Mouse (Mus musculus): ENCODE data around the gene Hnrnpll.
A peak's percentile ranks its signal among the peaks of the same experiment; 100 is the strongest.
"Not testable (repeated sequence)": the region's sequence is repeated elsewhere in the genome, so short reads cannot be mapped to it uniquely, and the experiment has no call there.

The Hnrnpll gene

DNA sequence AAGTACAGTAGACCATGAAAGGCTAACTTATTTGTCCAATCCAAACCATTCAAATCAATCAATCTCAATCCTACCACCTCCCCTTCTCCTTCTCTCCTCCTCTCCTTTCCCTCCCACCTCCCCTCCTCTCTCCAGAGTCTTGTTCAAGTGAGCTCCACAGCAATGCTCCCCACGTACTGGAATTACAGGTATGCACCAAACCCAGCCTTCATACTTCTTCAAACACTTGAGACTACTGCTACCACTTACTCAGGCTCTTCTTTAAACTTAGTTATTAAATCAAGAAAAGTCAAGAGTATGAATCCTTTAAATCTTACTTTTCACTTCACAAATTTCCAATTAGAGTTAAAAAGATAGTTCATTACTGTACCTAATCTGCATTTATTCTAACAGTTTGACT lies 3.6 kb downstream of the Hnrnpll start:
- DNase-seq = no peak

DNA sequence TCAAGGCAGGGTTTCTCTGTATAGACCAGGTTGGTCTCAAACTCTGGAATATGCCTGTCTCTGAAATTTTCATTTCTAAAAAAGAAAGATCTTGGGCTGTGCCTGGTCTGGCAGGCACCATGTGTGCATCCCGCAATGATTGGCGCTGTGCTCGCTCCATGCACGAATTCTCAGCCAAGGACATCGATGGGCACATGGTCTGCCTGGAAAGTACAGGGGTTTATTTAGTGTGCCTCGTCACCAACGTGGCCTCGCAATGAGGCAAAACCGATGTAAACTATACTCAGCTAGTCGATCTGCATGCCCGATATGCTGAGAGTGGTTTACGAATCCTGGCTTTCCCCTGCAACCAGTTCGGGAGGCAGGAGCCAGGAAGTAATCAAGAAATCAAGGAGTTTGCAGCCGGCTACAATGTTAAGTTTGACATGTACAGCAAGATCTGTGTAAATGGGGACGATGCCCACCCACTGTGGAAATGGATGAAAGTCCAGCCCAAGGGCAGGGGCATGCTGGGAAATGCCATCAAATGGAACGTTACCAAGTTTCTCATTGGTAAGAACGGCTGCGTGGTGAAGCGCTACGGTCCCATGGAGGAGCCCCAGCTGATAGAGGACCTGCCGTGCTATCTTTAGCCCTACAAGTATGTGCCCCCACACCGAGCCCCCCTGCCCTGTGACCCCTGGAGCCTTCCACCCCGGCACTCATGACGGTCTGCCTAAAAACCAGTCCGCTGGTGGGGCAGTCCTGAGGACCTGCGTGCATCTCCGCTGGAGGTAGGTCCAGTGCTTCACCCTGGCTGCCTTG lies 8.0 kb downstream of the Hnrnpll start:
- no peak for DNase-seq

DNA sequence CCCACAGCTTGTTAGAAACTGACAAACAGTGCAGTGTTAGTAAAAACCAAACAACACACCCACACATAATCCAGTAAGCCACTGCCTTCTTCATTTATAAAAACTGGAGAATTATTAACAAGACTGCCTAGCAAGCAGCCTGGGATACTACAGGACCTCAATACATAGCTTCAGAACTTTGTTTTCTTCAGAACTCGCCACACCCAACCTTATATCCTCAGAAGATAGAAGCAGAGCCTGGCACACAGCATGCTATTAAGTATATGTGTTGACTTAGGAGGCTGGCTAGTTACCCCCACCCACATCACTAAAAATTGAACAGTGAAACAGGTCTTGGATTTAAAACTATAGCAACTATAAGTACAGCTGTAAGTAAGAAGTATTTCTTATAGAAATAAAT lies 10.5 kb downstream of the Hnrnpll start:
- DNase-seq = no peak

DNA sequence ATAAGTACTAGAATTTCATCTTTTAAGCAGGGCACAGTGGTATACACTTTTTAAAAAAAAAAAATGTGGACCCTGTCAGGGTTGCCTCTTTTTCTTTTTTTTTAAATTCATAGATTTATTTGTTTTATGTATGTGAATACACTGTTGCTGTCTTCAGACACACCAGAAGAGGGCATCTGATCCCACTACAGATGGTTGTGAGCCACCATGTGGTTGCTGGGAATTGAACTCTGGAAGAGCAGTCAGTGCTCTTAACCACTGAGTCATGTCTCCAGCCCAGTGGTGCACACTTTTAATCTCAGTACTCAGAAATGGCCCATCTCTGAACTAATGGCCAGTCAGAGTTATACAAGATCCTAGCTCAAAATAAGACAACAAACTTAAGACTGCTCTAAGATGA lies 12.8 kb downstream of the Hnrnpll start:
- not testable (repeated sequence) for DNase-seq

DNA sequence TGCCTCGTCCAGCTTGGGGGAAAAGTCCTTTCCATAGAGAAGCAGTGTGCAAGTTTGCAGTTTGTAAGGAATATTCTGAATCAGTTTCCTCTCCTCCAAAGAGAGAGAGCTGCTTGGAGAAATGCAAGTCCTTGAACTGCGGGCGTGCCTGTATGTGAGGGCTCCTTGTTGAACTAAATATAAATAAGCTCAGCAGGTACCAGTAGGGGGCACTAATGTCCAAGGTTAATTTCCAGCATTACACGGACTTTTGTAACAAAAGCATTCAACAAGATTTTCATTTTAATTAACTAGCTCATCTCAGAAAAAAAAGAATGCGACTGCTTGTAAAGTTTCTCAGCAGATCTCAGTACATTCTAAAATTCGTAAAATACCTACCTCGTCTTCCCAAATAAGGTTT lies 13.9 kb downstream of the Hnrnpll start:
- peak; percentile 50 to 88 for DNase-seq

DNA sequence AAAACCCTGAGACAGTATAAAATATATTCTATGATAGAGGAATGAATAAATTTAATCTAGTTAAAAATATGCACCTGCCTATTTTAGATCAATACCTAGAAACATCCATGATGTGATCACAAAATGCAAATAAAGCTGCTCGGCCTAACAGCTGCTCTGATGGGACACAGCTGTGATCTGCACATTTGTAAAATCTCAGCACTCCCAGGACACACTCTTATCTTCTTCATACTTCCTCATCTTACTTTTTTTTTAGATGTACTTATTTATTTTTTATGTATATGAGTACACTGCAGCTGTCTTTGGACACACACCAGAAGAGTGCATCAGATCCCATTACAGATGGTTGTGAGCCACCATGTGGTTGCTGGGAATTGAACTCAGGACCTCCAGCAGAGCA lies 20.4 kb downstream of the Hnrnpll start:
- no peak for DNase-seq

DNA sequence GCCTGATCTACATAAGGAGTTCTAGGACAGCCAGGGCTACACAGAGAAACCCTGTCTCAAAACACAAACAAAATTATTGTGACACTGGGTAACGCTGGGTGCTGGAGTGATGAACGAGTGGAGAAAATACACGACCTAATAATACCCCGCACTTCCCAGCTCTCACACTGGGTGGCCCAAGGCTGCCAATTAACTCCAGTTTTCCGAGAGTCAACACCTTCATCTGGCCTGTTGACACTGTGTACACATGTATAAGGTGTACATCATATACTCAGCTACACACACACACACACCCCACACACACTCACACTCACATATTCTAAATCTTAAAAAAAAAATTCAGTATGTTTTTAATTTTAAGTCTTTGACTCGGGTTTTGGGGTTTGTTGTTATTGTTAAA lies 33.5 kb downstream of the Hnrnpll start:
- DNase-seq = no peak

DNA sequence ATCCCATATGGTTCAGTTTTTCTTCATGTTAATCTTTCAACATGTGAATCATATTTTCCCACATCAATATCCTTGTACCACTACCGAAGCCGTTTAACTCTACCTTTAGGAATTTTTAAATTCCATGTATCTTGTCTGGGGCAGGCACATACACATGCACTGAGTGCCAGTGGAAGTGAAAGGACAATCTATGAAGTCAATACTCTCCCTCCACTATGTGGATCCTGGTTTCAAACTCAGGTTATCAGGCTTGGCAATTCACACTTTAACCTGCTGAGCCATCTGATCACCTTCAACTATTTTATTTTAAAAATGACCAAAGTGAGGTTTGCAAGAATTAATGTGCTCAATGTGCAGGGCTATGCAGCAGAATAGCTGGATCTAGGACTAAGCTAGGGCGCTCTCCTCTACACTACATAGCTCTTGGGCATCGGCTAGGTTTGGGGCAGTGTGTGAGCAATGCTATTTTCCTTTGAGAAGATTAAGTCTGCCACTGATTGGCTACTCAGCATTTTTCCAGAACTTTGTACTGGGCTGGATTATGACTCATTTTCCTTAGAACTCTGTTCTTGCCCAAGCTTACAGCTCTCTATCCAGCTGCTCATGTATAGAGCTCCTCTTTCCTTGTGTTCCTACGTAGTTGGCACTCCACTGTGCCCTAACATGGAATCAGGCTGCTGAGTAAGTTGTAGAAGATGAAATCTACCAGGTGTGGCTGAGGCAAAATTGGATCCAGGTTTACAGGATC lies 35.8 kb downstream of the Hnrnpll start:
- DNase-seq = no peak

DNA sequence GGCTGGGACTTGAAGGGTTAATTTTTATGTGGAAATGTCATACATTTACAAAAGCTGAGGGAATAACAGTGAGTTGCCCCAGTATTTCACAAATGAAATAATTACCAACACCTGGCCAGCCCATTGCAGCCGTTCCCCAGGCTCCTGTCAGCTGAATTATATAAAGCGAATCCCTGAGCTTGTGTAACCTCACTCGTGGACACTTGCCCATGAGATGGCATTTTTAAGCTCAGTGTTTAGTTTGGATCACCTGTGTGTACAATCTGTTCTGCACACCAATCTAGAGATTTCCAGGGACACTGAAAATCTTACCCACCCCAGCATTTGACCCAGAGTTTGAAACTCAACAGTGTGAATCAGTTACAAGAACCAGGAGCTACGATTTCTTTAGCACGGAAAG lies 40.0 kb downstream of the Hnrnpll start:
- no peak for DNase-seq

DNA sequence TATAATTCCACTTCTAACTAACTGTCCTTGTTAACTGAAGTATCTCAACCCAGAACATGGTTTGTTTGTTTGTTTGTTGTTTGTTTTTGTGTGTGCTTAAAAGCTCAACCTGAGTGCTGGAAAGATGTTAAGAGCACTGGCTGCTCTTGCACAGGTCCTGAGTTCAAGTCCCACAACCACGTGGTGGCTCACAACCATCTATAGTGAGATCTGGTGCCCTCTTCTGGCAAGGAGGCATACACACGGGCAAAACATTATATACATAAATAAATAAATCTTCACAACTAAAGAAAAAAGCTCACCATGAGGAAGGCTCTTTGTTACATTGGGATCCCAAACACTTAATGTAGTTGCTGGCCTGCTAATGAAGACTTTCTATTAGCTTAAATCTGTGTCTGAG lies 41.6 kb downstream of the Hnrnpll start:
- DNase-seq = no peak

DNA sequence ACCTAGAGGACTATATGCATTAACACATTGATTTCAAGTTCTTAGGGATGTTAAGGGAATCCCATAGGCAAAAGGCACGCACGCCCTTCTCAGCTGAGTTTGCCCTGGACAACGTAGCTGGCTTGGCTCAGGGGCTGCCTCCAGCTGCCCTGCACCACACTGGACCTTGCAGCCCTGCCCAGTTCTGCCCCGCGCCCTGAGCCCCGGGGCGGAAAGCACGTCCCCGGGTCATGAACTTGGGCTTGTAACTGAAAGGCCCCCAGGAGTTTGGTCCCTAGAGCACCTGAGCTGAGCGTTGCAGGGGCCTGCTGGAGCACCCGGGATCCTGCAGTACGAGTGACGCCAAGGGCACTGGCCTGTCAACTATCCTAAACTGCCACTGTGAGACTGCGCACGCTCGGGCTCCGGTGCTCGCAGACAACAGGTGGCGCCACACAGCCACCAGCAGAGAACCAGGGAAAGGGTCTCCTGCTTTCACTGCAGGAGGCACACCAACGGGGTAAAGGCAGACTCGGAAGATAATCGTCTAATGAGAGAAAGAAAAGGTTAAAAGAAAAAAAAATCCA lies 43.1 kb downstream of the Hnrnpll start:
- DNase-seq = peak; percentile 35 to 56

DNA sequence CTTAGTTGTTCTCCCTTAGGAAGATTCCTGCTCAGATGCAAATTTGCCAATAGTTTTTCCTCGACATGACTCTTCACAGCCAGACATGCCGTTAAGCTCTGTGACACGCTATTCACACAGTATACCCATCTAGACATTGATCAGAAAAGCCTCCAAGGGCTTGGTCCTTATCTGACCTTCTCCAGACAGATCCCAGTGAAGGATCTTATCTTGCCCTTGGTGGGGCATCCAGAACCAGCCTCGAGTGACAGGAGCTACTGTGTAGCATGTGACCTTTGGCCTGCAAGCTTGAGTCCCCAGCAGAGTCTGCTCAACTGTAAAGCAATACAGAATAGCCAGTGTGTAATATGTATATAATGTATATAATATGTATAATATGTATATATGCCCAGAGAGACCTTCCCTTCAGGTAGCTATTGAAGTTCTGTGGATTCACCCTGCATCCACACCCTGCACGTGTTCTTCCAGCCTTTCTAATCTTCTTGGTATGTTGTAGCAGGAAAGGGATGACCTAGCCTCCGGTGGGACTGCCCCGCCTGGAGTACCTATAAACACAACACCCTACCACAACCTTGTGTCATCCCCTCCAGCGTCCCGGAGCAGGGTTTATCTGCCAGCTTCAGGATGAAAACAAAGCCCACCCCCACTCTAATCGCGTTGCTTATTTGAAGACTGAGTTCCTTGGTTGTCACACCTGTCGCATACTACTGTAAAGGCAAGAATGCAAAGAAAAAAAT lies 43.7 kb downstream of the Hnrnpll start:
- DNase-seq = no peak

DNA sequence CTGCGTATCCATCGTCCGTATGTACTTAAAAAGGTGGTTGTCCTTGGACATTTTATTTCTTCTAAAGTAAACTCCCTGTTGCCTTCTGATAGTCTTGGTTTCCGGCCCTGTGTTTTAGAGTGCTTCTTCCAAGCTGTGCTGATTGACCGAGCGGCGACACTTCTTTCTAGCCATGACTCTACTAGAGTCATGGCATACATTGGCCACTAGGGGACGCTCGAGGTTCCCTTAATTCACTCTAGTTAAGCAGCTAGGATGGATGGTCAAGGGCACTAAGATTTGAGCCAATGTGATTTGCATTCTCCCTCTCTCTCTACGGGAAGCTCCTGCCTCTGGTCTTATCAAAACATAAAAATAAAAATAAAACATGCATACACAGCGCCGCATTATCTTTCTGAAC lies 44.7 kb downstream of the Hnrnpll start:
- peak; percentile 57 to 76 for DNase-seq

DNA sequence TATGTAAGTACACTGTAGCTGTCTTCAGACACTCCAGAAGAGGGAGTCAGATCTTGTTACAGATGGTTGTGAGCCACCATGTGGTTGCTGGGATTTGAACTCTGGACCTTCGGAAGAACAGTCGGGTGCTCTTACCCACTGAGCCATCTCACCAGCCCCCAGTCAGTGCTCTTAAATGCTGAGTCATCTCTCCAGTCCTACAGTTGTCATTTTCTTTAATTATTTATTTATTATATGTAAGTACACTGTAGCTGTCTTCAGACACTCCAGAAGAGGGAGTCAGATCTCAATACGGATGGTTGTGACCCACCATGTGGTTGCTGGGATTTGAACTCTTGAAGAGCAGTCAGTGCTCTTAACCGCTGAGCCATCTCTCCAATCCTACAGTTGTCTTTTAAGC lies 45.7 kb downstream of the Hnrnpll start:
- DNase-seq = not testable (repeated sequence)

DNA sequence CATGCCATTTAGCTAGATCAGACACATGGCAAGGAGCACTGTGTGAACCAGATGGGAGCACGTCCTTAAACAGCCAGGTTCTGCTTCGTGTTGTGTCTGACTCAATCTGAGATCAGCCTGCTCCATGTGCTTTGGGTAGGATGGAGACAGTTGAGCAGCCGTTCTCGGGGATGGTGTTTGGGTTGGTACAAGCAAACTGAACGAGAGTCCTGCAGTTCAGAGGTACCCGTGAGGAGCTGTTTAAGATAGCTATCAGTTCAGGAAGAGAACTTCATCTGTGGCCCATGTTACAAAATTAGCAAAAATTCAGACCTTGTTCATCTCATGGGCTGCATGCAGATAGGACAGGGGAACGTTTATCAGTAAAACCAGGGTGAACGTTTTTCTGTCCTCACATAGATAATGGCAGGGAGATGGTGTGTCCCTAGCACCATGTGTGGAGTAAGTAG lies 47.7 kb downstream of the Hnrnpll start:
- DNase-seq = no peak

DNA sequence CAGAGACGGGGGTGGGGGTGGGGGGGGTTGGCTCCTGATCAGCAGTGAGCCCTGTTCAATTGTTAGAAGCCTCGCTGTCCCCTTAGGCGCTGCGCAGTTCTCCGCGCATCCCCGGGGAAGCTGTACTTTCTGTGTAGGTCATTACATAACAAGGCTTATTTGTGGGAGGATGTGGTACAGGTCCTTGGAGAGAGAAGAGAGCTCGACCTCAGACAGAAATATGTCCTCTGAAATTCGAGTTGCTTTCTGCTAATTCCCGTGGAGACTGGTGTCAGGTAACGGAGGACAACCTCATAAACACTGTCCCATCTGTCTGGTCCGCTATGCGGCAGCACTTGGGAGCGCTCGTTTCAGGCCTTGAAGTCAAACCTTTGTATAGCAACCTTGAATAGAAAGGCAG lies 52.2 kb downstream of the Hnrnpll start:
- no peak for DNase-seq

DNA sequence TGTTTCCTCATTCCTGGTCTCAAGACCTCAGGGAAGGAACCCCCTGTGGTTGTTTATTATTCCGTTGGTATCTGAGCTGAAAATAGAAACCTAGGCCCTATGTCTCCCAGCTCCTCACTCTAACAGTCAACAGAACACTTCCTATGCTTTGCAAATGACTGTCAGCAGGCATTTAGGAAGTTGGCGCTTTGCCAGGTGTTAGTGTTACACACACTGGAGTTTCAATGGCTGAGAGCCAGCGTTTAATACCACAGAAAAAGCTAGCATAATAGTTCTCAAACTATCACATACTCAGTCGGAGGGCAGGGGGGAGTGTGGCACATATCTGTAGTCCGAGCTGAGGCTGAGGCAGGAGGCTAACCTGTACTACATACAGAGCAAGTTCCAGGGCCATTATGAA lies 53.3 kb downstream of the Hnrnpll start:
- peak; percentile 73 to 83 for DNase-seq

DNA sequence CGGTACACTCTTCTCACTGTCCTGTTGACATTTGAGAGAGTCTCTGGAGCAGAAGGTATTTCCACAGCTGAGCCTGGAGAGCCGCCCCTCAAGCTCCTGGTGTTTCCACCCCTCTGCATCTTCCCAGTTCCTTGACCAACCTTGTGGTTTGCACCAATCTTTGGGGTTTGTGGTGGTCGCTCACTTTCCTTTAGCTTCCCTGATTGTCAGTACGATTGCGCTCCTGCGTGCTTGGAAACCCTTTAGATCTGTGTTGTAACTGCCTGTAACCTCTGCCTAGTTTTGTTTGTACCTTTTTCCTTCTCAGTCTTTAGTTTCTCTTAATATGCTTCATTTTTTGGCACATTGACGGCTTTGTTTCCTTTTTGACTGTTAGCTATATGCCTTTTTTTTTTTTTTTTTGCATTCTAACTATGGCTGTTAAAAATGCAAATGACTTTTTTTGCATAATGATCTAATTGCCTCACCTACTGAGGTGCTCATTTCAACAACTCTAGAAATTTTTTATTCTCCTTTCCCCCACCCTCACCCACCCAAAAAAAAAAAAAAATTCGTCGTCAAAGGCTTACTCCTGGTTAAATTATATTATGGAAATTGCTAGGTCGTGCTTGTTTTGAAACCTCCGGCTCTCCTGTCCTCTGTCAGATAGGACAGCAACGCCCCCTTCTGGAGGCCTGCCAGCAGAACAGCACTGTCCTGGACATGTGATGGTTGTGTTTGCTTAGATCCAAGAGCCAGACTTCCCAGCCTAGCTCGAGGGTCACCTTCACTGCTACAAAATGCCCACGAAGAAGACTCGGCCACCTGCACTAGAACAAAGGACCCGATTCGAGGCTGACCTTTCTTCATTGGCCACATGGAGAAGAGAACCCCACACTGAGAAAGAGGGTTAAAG lies 57.5 kb downstream of the Hnrnpll start:
- peak; percentile 85 to 86 for DNase-seq

DNA sequence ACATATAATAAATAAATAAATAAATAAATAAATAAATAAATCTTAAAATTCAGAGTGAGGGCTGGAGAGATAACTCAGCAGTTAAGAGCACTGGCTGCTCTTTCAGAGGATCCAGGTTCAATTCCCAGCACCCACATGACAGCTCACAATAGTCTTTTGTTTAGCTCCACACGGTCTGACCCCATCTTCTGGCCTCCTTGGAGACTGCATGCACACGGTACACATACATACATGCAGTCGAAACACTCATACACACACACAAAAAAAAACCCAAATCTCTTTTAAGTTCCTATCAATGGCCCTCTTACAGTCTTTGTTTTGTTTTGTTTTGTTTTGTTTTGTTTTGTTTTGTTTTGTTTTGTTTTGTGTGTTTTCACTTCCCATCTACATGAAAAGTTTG lies 58.3 kb downstream of the Hnrnpll start:
- not testable (repeated sequence) for DNase-seq

DNA sequence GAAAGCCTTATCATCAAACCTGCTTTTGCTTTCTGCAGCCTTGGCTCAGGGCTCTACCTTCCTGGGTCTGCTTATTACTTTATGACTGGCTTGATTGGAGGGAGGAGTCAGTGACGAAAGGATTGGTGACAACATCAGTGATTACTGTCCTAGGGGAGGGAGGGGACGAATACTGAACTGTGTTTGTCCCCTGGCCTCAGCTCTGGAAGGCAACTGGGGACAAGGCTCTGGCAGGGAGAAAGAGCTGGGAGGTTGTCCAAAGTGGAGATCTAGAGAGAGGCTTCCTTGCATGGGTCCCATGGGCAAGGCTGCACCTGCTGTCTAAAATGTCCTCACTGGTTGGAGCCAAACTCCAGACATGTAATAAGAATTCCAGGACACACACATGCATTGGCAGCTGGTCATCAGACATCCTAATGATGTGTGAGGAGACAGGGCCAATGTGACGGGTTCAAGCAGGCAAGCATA lies 59.7 kb downstream of the Hnrnpll start:
- DNase-seq = no peak

DNA sequence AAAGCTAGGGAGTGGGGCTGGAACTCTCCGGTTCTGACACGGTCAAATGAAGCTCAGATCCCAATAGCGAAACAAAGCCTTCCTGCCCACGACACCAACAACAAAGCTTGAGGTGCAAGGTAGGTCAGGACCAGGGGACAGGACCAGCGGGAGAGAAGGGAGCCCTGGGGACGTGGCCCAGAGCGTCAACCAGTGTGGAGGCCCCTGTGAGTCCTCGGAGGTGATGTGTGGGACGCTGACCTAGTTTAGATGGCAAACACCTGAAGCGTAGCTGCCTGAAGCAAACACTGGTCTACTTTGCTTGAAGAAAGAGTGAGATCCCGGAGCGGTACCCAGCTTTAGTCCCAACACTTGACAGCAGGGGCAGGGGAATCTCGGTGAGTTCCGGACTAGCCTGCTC lies 62.5 kb downstream of the Hnrnpll start:
- no peak for DNase-seq

DNA sequence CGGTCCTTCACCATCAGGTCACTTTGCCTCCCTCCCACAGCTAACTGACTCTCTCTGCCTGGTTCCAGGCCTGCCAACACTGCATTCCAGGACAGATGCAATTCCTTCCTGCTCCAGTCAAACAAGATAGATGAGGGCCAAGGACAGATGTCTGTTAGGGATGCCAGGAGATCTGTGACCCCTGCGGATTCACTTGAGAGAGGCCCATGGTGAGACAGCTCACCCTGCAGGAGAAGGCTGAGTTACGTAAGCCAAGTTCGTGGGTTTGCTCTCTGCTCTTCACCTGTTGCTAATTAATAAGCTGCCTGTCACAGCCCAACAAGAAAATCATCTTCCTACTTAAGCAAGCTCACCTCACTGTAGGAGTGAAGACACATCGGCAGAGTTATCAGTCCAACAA lies 63.1 kb downstream of the Hnrnpll start:
- no peak for DNase-seq
